Mouse (Mus musculus) large intestine, adult 2 months (tissue): ENCODE results near the gene Syngap1. TPM values are rescaled to one million over a fixed set of nuclear protein-coding genes. Genes with fewer than 3 reads are reported as not detected.
"Not testable (repeated sequence)": the region's sequence is repeated elsewhere in the genome, so short reads cannot be mapped to it uniquely, and the experiment has no call there.

ENCODE experiments used
- DNase-seq: peaks from one replicate; pipeline ENCODE4 v3.0.0-alpha.2; 2012; ENCODE audit warnings: low read depth, low spot score
- WGBS: fragments of 180-500 bp; shearing (Covaris S2); methylation state at CpG from one replicate; pipeline ENCODE4 v1.1.7; 2018; 5-methylcytosine and 5-hydroxymethylcytosine counted together
- polyA plus RNA-seq: library from polyadenylated mRNA; depleted of rRNA; stranded (reverse); fragments of >200 nt; gene quantifications from 2 replicates; pipeline ENCODE4 v1.2.3, GENCODE M21; 2012

Syngap1 gene
- polyA plus RNA-seq, 1 experiment = 4.0 TPM

DNA sequence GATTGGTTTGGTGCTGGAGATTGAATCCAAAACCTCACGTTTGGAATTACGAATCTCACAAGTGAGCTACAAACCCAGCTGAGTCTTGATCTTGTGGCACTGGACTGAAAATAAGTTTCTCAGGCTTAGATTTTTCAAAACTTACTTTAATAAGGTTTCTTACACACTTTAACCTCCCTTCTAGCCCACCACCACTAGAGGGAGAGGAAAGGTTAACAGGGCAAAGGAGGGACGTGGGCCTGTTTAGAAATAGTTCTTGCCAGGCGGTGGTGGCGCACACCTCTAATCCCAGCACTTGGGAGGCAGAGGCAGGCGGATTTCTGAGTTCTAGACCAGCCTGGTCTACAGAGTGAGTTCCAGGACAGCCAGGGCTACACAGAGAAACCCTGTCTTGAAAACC, 36.3 kb downstream of the Syngap1 start:
- WGBS = 91% methylated on average over 6 of the region's 6 CpGs
- not testable (repeated sequence) for DNase-seq

GRCm38 (mm10) chr17:26979426-26979825, 38.4 kb downstream of the Syngap1 start:
- 57% methylated on average over 2 of the region's 2 CpGs for WGBS
- DNase-seq = no peak

DNA sequence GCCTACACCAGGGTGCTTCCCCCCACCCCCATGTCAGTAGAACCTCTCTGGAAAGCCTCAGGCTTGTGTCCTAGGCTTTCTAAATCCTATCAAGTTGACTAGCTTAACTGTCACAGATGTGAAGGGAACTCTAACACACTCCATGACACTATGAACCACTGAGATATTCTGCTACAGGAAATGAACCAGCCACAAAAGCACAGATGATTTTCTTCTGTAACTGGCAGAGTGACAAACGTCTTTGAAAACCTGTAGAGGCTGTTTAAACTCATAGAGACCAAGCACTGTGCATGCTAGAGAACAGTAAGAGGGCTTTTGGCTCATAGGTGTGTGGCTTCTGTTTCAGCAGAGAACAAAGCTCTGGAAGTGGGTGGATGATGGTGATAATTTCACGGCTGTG, 40.0 kb downstream of the Syngap1 start:
- no peak for DNase-seq
- 55% methylated on average over 2 of the region's 2 CpGs for whole genome bisulfite sequencing

GRCm38 (mm10) chr17:26983382-26983781, 42.3 kb downstream of the Syngap1 start:
- no peak for DNase-seq
- 84% methylated on average over 4 of the region's 4 CpGs for WGBS

DNA sequence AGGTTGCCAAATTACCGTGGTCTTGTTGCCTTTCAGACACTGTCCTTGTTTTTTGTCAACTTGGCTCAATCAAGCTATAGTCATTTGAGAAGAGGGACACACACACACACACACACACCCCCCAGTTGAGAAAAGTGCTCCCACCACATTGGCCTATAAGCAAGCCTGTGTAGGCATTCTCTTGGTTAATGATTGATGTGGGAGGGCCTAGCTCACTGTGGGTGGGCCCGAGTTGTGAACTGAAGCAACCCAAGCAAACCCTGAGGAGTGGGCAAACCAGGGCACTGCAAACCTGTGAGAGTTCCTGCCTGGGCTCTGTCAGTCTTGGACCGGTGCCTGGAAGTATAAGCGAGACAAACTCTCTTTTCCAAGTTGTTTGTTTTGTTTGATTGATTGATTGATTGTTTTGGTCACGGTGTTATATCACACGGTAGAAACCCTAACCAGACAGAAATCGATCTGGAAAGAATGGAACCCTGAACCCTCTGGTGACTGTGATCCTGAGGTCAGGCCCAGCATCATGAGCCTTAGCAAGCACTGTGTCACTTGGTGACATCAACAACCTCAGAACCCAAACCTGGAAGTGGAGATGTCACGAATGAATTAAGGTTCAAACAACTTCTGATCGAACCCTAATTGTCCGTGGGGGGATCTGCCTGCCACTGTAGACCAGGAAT, 44.6 kb downstream of the Syngap1 start:
- DNase-seq = no peak
- WGBS = 59% methylated on average over 10 of the region's 10 CpGs

DNA sequence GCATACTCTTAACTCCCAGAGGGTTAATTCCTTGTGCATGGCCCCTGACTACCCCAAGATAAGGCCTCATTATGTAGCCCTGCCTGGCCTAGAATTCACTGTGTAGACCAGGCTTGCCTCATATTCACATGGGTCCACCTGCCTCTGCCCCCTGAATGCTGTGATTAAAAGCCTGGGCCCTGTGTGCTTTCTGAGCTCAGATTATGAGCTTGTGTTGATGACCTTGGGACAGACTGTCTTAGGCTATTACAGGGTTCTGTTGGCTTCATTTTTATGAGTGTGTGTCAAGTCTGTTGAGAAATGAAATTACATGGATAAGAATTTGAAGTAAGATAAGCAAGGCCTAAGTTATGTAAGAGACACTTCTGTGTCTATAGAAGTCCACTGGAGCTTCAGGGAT, 49.5 kb downstream of the Syngap1 start:
- DNase-seq = no peak

DNA sequence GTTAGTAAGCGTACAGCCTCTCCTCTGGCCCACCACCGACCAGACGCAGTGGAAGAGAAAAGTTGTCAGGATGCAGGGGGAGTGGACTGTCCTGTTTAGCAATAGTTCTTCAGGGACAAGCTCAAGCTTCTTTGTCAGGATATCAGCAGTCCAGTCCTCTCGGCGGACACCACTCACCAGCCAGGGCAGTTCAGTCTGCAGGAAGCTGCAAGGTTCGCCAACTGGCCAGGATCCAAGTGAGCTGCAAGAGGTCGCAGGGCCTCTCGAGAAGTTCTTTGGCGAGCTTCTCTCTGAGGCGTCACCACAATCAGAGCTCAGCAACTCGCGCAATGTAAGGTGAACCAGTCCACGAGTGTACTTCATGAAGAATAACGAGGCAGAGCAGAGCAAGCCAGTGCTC, 53.4 kb downstream of the Syngap1 start:
- WGBS = 50% methylated on average over 14 of the region's 14 CpGs
- DNase-seq = no peak

- 82% methylated on average over 6 of the region's 6 CpGs for WGBS
- DNase-seq = no peak
Measured at GRCm38 (mm10) chr17:26995006-26995405, 54.0 kb downstream of the Syngap1 start.

DNA sequence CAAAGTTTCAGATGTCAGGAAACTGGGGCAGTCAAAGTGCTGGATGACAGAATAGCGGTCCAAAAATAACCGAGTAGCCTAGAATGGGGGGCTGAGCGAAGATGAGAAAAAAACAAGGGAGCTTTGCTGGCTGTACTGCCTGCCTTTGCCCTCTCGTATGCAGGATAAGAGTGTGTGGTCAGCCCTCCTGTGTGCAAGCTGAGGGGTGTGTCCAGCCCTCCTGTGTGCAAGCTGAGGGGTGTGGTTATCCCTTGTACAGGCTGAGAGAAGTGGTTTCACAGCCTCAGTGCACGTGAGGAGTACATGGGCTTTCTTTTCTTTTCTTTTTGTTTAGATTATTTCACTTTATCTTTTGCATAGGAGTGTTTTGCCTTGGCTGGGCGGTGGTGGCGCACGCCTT, 54.5 kb downstream of the Syngap1 start:
- no peak for DNase-seq
- WGBS = 68% methylated on average over 8 of the region's 8 CpGs

- WGBS = 60% methylated on average over 4 of the region's 4 CpGs
- no peak for DNase-seq
Measured at GRCm38 (mm10) chr17:26997661-26998060, 56.6 kb downstream of the Syngap1 start.

DNA sequence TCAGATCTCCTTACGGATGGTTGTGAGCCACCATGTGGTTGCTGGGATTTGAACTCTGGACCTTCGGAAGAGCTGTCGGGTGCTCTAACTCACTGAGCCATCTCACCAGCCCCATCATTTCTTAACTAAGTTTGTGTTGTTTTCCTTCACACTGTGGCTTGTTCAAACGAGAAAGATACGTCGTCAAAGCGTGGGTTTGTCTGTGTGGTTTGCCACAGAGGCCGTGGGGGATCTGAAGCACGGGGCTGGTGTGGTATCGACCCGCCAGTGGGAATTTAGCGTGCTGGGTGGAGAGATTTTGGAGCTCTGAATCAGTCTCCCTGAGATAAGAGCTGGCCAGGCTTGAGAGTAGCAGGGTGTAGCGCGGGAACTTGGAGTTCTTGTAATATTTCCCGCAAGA, 57.2 kb downstream of the Syngap1 start:
- no peak for DNase-seq
- 75% methylated on average over 15 of the region's 15 CpGs for WGBS

- DNase-seq = no peak
- 59% methylated on average over 12 of the region's 12 CpGs for WGBS
Measured at GRCm38 (mm10) chr17:26999996-27000395, 58.9 kb downstream of the Syngap1 start.

DNA sequence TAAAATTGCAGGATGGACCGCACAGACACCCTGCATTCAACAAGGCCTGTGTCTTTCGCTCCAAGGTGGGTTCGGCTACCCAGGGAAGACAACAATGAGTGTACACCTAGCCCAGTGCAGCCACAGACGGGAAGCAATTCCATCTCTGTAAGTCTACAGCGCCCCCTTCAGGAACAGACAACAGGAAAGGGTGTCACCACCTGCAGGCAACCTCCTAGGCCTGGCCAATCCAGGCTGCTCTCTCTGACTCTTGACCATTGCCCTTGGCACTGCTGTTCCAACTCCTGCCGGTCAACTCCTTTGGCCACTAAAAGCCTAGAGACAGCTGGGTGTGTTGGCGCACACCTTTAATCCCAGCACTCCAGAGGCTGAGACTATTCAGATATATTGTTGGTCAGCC, 60.1 kb downstream of the Syngap1 start:
- 77% methylated on average over 7 of the region's 7 CpGs for WGBS
- DNase-seq = no peak

GRCm38 (mm10) chr17:27001889-27002288, 60.8 kb downstream of the Syngap1 start:
- 54% methylated on average over 6 of the region's 6 CpGs for WGBS

GRCm38 (mm10) chr17:27004431-27004830, 63.4 kb downstream of the Syngap1 start:
- 54% methylated on average over 9 of the region's 9 CpGs for WGBS
- DNase-seq = no peak

More at GRCm38 (mm10) chr17:27001889-27002288, 60.8 kb downstream of the Syngap1 start:
- DNase-seq = no peak

GRCm38 (mm10) chr17:27004903-27005485, 63.9 kb downstream of the Syngap1 start:
- no peak for DNase-seq
- 51% methylated on average over 19 of the region's 19 CpGs for WGBS

- no peak for DNase-seq
- WGBS = 57% methylated on average over 11 of the region's 11 CpGs
Measured at GRCm38 (mm10) chr17:27005644-27006043, 64.6 kb downstream of the Syngap1 start.

- 33% methylated on average over 2 of the region's 2 CpGs for WGBS
Measured at GRCm38 (mm10) chr17:27008277-27008676, 67.2 kb downstream of the Syngap1 start.

DNA sequence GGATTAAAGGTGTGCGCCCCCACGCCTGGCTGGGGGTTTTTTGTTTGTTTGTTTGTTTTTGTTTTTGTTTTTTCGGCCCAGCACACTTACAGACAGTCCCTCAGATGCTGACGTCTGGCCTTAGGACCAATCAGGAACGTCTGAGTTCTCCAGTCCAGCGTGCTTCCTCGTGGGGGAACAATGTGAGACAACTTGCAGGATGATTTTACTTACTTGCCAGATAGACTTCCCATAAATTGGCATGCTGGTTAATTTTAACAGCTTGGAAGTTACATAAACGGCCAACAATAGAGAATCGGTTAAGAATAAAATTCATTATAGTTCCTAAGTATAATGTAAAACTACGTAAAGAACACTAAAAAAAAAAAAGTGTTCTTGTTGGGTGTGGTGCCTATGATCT, 70.1 kb downstream of the Syngap1 start:
- WGBS = 91% methylated on average over 10 of the region's 10 CpGs

More at GRCm38 (mm10) chr17:27008277-27008676, 67.2 kb downstream of the Syngap1 start:
- no peak for DNase-seq

DNA sequence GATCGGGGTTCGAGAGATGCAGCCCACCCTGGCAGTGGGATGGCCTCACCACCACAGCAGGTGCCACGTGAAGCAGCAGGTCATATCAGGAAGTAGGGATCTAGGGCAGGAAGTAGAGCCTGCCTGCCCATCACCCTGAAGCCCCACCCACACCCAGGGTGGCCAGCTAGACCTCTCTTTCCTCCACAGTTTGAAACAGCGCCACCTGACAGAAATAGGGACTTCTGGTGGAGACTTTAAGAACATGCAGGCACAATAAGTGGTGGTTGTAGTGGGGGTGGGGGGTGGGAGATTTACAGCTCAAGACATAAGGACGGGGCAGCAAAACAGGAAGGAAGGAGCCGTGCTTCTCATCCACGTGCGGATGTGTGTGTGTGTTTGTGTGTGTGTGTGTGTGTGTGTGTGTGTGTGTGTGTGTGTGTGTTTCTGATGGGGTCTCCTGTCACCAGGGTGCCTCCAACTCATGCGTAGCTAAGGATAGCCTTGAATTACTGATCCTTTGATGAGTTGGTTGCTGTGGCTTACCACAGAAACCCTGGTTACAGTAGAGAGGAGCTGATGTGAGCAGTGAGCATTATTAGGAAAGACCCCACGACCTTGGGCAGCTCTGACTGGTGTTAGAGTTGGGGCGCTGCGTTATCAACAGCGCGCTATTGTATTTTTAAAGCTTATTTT, 71.1 kb downstream of the Syngap1 start:
- no peak for DNase-seq
- 56% methylated on average over 14 of the region's 14 CpGs for WGBS

More for the DNA sequence above, 70.1 kb downstream of the Syngap1 start:
- no peak for DNase-seq

DNA sequence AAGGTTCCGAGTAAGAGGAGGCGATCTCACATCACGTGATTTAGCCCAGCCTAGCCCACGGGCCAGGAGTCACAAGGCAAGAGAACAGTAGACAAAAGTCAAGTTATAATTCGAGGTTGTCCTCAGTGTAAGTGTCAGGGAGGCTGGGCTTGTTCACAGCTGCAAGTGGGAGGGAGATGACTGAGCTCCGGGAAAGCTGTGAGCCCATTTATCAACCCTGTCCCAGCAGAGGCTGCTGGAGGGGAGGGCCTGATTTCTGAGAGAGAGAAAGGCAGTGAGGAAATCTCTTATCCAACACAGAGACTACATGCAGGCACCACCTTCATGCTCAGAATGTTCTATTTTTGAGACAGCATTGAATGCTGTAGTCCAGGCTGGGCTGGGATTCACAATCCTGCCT, 71.9 kb downstream of the Syngap1 start:
- 45% methylated on average over 6 of the region's 6 CpGs for WGBS

More for the DNA sequence above, 71.9 kb downstream of the Syngap1 start:
- DNase-seq = no peak
